Mouse (Mus musculus): ENCODE measurements around the gene Ogdh.

DNA sequence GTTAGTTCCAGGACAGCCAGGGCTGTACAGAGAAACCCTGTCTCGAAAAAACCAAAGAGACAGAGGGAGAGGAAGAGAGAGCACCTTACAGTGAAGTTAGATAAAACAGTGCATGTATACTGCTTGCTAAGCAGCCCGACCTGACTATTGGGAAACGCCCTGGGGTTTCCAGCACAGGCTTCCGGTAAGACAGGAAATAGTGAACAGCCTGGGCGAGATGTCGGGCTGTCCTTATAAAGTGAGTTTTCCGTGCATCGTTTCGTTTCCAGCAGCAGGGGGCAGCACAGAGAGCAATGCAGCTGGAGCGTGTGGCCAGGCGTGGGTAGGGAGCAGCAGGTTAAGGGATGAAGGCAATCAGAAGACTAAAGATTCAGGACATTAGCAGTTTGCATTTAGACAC is 74.5 kb downstream of the Ogdh start:
- TF ChIP-seq CTCF (IDR thresholded peaks at IDR 0.05; ENCODE audit: low read depth) = peak; percentile 93
- TF ChIP-seq EP300 (IDR thresholded peaks at IDR 0.05; ENCODE audit: low read depth) = no peak
